Comparison of ENCODE assay signal across 12 mouse cellular contexts in the genomic region with DNA sequence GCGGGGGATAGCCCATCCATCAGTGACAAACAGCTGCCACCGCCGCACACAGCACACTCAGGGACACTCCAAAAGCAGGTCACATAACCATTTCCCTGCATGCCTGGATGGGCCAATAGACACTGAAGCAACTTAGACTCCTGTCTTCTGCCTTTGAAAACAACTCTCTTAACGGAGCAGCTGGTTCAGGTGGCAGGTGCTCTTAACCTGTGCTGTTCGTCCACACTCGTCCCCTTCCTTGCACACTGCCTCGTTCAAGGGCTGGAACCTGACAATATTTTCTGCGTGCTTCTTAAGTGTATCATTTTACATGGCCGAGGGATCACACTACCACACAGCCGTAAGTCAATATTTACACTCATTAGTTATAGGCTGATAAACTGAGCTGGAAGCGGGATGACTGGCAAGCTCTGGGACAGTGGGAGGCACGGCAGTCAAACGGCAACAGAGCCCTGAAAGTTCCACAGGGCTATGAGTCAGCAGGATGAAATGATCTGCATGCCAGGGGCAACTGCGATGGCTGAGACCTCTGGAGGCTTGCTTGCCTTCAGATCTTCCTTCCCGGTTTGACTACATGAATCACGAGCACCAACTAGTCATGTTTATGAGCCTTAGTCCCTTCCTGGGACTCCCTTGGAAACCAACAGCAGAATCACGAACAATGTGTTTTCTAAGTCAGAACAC.
DNase-seq lines count a peak whose midpoint lies in the region; ATAC-seq lines count a peak whose summit lies in the region.
"Had no signal": no experiment of that assay in that cellular context is flagged by ENCODE, and none has a peak within 500 bp of the region (broad histone marks: within the 10 kb centered on the region; RNA-seq: fewer than 3 reads in every experiment).

No protein-coding gene starts in this region.

- DNase-seq in embryo, embryonic 10 days (ENCODE audit: low spot score) = peak; percentile 14
- no peak for DNase-seq in embryo, embryonic 10.5 days (ENCODE audit: low spot score)
- DNase-seq in urinary bladder, postnatal 36 days (ENCODE audit: low spot score in 2 of 2) = peak; percentile 31 to 38
- DNase-seq in urinary bladder, postnatal 10 days (ENCODE audit: low spot score) = no peak
- no peak for DNase-seq in lung, postnatal 10 days
- DNase-seq in cerebellum, postnatal 14 days = no peak
- DNase-seq: thymus, postnatal 25 days had no signal

- no peaks in the 10 kb centered on the region for H3K9me3 ChIP-seq in kidney, embryonic 14.5 days (ENCODE audit: control insufficient read depth, low read length)
- H3K9me3 ChIP-seq: embryonic facial prominence, embryonic 13.5 days; heart, embryonic 13.5 days; midbrain, embryonic 13.5 days had no signal

- no peak overlapping the region for H3K27ac ChIP-seq in kidney, embryonic 14.5 days (ENCODE audit: low read depth, low read length)
- H3K27ac ChIP-seq: embryonic facial prominence, embryonic 13.5 days; heart, embryonic 13.5 days; midbrain, embryonic 13.5 days had no signal

- no peaks in the 10 kb centered on the region for H3K36me3 ChIP-seq in kidney, embryonic 14.5 days (ENCODE audit: control insufficient read depth, insufficient read depth, low read length)
- H3K36me3 ChIP-seq: embryonic facial prominence, embryonic 13.5 days; heart, embryonic 13.5 days; midbrain, embryonic 13.5 days had no signal

- no peak overlapping the region for H3K4me3 ChIP-seq in kidney, embryonic 14.5 days (ENCODE audit: low read length)
- H3K4me3 ChIP-seq: embryonic facial prominence, embryonic 13.5 days; heart, embryonic 13.5 days; midbrain, embryonic 13.5 days had no signal

- H3K4me2 ChIP-seq in kidney, embryonic 14.5 days (replicated peaks; ENCODE audit: low read depth, low read length) = peak overlapping the region; percentile 28
- H3K4me2 ChIP-seq: embryonic facial prominence, embryonic 13.5 days; heart, embryonic 13.5 days; midbrain, embryonic 13.5 days had no signal

- peaks cover 7% of the 10 kb centered on the region for H3K4me1 ChIP-seq in kidney, embryonic 14.5 days (ENCODE audit: control insufficient read depth, insufficient read depth, low read length)

- no peak overlapping the region for H3K9ac ChIP-seq in kidney, embryonic 14.5 days (ENCODE audit: low read depth, low read length)
- H3K9ac ChIP-seq: embryonic facial prominence, embryonic 13.5 days; heart, embryonic 13.5 days; midbrain, embryonic 13.5 days had no signal

- whole genome bisulfite sequencing in kidney, embryonic 14.5 days = 17% methylated on average over 17 of the region's 17 CpGs

- H3K27me3 ChIP-seq in kidney, embryonic 14.5 days (ENCODE audit: control insufficient read depth, insufficient read depth, low read length) = no peaks in the 10 kb centered on the region
- H3K27me3 ChIP-seq: embryonic facial prominence, embryonic 13.5 days; heart, embryonic 13.5 days; midbrain, embryonic 13.5 days had no signal

- ATAC-seq in kidney, embryonic 14.5 days (ENCODE audit: low FRiP score, low TSS enrichment) = peak; percentile 62
- no peak for ATAC-seq in monocyte, adult 5-6 weeks (replicated peaks; ENCODE audit: insufficient number of reproducible peaks, low FRiP score, low TSS enrichment, poor library complexity, severe bottlenecking)
- ATAC-seq: midbrain, embryonic 13.5 days had no signal

Comparison
In these comparisons a context has a peak if more than half of its experiments do, and no peak if none do; other contexts are left out.
1. DNase-seq: peak in embryo, embryonic 10 days (single experiment) and urinary bladder, postnatal 36 days (2 of 2); none in embryo, embryonic 10.5 days (single experiment), urinary bladder, postnatal 10 days (single experiment), lung, postnatal 10 days (single experiment) and cerebellum, postnatal 14 days (0 of 2).